Mouse (Mus musculus): ENCODE measurements around the gene 1110051M20Rik.

DNA sequence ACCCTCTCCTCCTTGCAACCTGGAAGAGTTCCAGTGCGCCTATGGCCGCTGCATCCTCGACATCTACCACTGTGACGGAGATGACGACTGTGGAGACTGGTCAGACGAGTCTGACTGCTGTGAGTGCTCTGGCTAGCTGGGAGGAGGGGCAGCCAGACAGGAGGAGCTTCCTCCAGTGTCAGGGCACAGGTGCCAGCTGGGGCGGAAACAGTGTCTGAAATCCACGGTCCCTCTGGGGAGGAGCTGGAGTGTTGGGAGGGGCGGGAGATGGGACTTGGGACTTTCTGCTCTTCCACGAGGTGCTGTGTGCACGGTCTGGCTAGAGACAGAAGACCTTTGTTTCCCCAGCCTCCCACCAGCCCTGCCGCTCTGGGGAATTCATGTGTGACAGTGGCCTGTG, 29.9 kb upstream of the 1110051M20Rik start:
- TF ChIP-seq CTCF (IDR thresholded peaks at IDR 0.05; ENCODE audit: borderline replicate concordance, control insufficient read depth, extremely low read depth, insufficient read depth, low read length, poor library complexity) (no peak), POLR2A (IDR thresholded peaks at IDR 0.05; ENCODE audit: control insufficient read depth, extremely low read depth, insufficient read depth, low read length, poor library complexity) (no peak)
